Mouse (Mus musculus): ENCODE measurements around the gene Chd9. TPM values are rescaled to one million over a fixed set of nuclear protein-coding genes. Genes with fewer than 3 reads are reported as not detected.
A peak's percentile ranks its signal among the peaks of the same experiment; 100 is the strongest.
"Not testable (repeated sequence)": the region's sequence is repeated elsewhere in the genome, so short reads cannot be mapped to it uniquely, and the experiment has no call there.

The Chd9 gene
- polyA plus RNA-seq, 1 experiment: not detected

DNA sequence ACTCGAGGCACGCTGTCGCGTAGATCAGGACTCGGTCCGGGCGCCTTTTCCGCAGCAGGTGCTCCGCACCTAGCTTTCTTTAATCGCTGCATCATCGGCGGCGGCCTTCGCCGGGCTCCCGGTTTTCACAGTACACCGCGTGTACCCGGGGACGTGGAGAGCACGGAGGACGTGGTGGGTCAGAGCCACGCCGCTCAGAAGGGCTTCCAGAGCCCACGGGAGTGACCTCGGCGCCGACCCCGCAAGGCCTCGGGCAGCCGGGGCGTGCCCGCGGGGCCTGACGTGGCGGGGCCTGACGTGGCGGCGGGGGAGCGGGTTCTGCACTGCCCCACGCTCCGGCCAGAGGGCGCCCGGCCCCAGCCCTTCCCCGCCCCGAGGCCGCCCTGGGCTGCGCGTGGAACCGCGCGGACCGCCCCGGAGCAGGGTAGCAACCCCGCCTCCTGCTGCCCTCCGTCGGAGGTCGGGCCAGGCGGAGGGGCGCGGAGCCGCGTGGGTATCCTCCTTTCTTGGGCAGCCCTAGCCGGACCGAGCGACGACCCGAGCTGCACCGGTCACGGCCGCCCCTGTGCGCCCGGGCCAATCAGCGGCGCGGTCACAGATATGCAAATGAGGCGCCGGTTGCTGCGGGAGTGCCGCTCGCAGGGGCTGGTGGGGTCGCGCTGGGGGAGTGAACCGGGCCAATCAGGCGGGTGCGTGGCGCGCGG is 79.8 kb downstream of the Chd9 start:
- peak overlapping the region; percentile 52 for H3K27ac ChIP-seq (ENCODE audit: insufficient read depth, low read depth, low read length)
- peaks cover 5% of the 10 kb centered on the region; the same call in 1 of the 2 replicates for H3K4me1 ChIP-seq (ENCODE audit: control insufficient read depth, insufficient read depth, low read length)
- TF ChIP-seq POLR2A (IDR thresholded peaks at IDR 0.05; ENCODE audit: insufficient read depth, low read depth, low read length) (peak; percentile 12; the same call in 1 of the 2 replicates), CTCF (IDR thresholded peaks at IDR 0.05; ENCODE audit: insufficient read depth, low read depth, low read length) (peak; percentile 76)
- peak overlapping the region; percentile 98 for H3K4me3 ChIP-seq (ENCODE audit: insufficient read depth, low read depth, low read length)
- WGBS: 1% methylated on average over 89 of the region's 89 CpGs

GRCm38 (mm10) chr8:90908580-90909471 is 80.7 kb downstream of the Chd9 start:
- H3K4me3 ChIP-seq (ENCODE audit: insufficient read depth, low read depth, low read length): peak overlapping the region; percentile 98
- H3K4me1 ChIP-seq (ENCODE audit: control insufficient read depth, insufficient read depth, low read length): peaks cover 5% of the 10 kb centered on the region; the same call in 1 of the 2 replicates
- under 1% methylated on average over 83 of the region's 89 CpGs for WGBS
- peak; percentile 27; the same call in 1 of the 2 replicates for TF ChIP-seq POLR2A (IDR thresholded peaks at IDR 0.05; ENCODE audit: insufficient read depth, low read depth, low read length)
- TF ChIP-seq CTCF (IDR thresholded peaks at IDR 0.05; ENCODE audit: insufficient read depth, low read depth, low read length): no peak
- peak overlapping the region; percentile 15; the same call in 1 of the 2 replicates for H3K27ac ChIP-seq (ENCODE audit: insufficient read depth, low read depth, low read length)

GRCm38 (mm10) chr8:90923158-90923905 is 95.2 kb downstream of the Chd9 start:
- TF ChIP-seq POLR2A (IDR thresholded peaks at IDR 0.05; ENCODE audit: insufficient read depth, low read depth, low read length): no peak
- no peak for TF ChIP-seq CTCF (IDR thresholded peaks at IDR 0.05; ENCODE audit: insufficient read depth, low read depth, low read length)
- 74% methylated on average over 3 of the region's 3 CpGs for WGBS
- Histone ChIP-seq H3K27ac (ENCODE audit: insufficient read depth, low read depth, low read length) (no peak overlapping the region), H3K4me1 (ENCODE audit: control insufficient read depth, insufficient read depth, low read length) (no peaks in the 10 kb centered on the region), H3K4me3 (ENCODE audit: insufficient read depth, low read depth, low read length) (no peak overlapping the region)

DNA sequence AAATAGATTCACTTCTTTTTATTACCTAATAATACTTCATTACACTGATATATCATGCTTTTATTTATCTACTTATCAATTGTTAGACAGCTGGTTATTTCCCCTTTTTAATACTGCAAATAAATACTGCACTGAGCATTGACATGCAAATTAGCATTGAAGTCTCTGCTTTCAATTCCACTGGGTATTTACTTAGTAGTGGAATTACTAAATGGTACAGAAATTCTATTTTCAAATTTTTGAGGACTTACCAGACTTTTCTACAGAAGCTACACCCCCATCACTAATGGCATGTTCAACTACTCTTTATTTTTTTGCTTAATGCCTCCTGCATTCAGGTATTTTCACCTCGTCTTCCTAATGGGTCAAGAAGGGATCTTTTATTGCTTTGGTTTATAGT is 100.3 kb downstream of the Chd9 start:
- TF ChIP-seq POLR2A (IDR thresholded peaks at IDR 0.05; ENCODE audit: insufficient read depth, low read depth, low read length): no peak
- no peak for TF ChIP-seq CTCF (IDR thresholded peaks at IDR 0.05; ENCODE audit: insufficient read depth, low read depth, low read length)
- WGBS: 79% methylated on average over 1 of the region's 1 CpGs
- no peaks in the 10 kb centered on the region for H3K4me1 ChIP-seq (ENCODE audit: control insufficient read depth, insufficient read depth, low read length)
- H3K4me3 ChIP-seq (ENCODE audit: insufficient read depth, low read depth, low read length): no peak overlapping the region
- H3K27ac ChIP-seq (ENCODE audit: insufficient read depth, low read depth, low read length): no peak overlapping the region

GRCm38 (mm10) chr8:90930125-90930524 is 102.0 kb downstream of the Chd9 start:
- not testable (repeated sequence) for H3K4me1 ChIP-seq (ENCODE audit: control insufficient read depth, insufficient read depth, low read length); H3K27ac ChIP-seq (ENCODE audit: insufficient read depth, low read depth, low read length); H3K4me3 ChIP-seq (ENCODE audit: insufficient read depth, low read depth, low read length)

- Histone ChIP-seq H3K4me1 (ENCODE audit: control insufficient read depth, insufficient read depth, low read length) (no peaks in the 10 kb centered on the region), H3K4me3 (ENCODE audit: insufficient read depth, low read depth, low read length) (no peak overlapping the region), H3K27ac (ENCODE audit: insufficient read depth, low read depth, low read length) (no peak overlapping the region)
- WGBS: 75% methylated on average over 11 of the region's 11 CpGs
- TF ChIP-seq CTCF (IDR thresholded peaks at IDR 0.05; ENCODE audit: insufficient read depth, low read depth, low read length) (no peak), POLR2A (IDR thresholded peaks at IDR 0.05; ENCODE audit: insufficient read depth, low read depth, low read length) (no peak)
Measured at GRCm38 (mm10) chr8:90932934-90933333, 104.8 kb downstream of the Chd9 start.

DNA sequence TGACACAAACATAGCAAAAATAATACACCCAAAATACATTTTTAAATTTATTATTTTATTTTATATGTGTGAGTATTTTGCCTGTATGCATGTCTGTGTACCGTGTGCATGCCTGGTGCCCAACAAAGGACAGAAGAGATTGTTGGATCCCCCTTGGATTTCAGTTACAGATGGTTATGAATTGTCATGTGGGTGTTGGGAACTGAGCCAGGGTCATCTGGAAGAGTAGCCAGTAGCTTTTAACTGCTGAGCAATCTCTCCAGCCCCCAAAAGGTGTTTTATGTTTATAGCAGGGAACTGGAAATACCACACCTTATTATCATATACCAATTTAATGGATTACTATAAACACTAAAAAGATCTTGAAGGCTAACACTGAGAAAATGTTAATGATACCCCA is 106.6 kb downstream of the Chd9 start:
- TF ChIP-seq POLR2A (IDR thresholded peaks at IDR 0.05; ENCODE audit: insufficient read depth, low read depth, low read length) (no peak), CTCF (IDR thresholded peaks at IDR 0.05; ENCODE audit: insufficient read depth, low read depth, low read length) (no peak)
- Histone ChIP-seq H3K4me3 (ENCODE audit: insufficient read depth, low read depth, low read length) (no peak overlapping the region), H3K27ac (ENCODE audit: insufficient read depth, low read depth, low read length) (no peak overlapping the region), H3K4me1 (ENCODE audit: control insufficient read depth, insufficient read depth, low read length) (no peaks in the 10 kb centered on the region)
- WGBS: 94% methylated on average over 1 of the region's 1 CpGs

GRCm38 (mm10) chr8:90936840-90937239 is 108.7 kb downstream of the Chd9 start:
- Histone ChIP-seq H3K4me1 (ENCODE audit: control insufficient read depth, insufficient read depth, low read length) (no peaks in the 10 kb centered on the region), H3K27ac (ENCODE audit: insufficient read depth, low read depth, low read length) (no peak overlapping the region), H3K4me3 (ENCODE audit: insufficient read depth, low read depth, low read length) (no peak overlapping the region)
- 64% methylated on average over 1 of the region's 1 CpGs for whole genome bisulfite sequencing
- no peak for TF ChIP-seq POLR2A (IDR thresholded peaks at IDR 0.05; ENCODE audit: insufficient read depth, low read depth, low read length)
- no peak for TF ChIP-seq CTCF (IDR thresholded peaks at IDR 0.05; ENCODE audit: insufficient read depth, low read depth, low read length)

All from olfactory bulb, adult 2 months (tissue).